Mouse (Mus musculus): Measurements from ENCODE around the gene Abhd14b.
A peak's percentile ranks its signal among the peaks of the same experiment; 100 is the strongest.
"Not testable (repeated sequence)": the region's sequence is repeated elsewhere in the genome, so short reads cannot be mapped to it uniquely, and the experiment has no call there.

The Abhd14b gene

GRCm38 (mm10) chr9:106477649-106478048, 30.4 kb downstream of the Abhd14b start:
- DNase-seq = no peak

- DNase-seq = no peak
Measured at GRCm38 (mm10) chr9:106478101-106478500, 30.8 kb downstream of the Abhd14b start.

DNA sequence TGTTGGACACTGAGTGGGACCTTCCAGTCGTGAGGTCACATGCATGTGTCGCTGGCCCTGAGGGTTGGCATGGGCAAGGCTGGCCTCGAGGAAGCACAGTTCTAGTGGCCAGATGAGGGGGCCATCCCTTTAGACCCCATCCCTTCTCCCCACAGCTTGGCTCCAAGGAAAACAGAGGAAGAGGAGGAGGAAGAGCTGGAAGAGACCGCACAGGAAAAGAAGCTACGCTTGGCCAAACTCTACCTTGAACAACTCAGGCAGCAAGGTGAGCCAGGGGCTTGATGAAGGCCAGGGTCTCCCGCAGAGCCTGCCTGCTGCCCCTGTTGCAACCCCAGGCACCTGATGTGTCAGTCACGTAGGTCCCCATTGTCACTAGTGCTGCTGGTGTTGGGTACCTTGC, 33.3 kb downstream of the Abhd14b start:
- peak; percentile 24 for DNase-seq

DNA sequence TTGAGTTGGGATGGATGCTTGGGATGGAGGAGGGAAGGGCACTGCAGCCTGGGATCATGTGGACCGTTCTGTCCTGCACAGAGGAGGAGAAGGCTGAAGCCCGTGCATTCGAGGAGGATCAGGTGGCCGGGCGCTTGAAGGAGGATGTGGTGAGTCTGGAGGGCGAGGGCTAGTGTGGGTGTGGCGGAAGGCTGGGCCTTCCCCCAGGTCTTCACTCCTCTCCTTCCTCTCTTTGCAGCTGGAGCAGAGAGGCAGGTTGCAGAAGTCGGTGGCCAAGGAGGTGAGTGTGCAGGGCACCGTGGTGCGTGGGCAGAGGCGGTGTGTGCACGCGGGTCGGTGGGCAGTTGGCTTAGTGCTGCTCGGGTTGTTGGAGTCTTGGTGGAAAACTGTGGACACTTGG, 33.8 kb downstream of the Abhd14b start:
- DNase-seq = no peak

DNA sequence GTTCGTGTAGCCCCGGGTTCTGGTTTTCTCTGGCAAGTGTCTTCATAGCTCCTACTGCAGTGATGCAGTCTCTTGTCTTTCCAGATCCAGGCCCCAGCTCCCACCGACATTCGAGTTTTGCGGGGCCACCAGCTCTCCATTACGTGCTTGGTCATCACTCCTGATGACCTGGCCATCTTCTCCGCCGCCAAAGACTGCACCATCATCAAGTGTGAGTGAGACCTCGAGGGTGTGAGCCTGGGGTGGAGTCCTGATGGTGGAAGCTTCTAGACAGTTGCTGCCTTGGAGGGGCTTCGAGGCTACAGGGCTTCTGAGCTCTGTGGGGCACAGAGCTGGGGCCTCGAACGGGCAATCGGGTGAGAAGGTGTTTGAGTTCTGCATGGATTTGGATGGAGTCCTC, 34.4 kb downstream of the Abhd14b start:
- no peak for DNase-seq

GRCm38 (mm10) chr9:106482578-106483115, 35.4 kb downstream of the Abhd14b start:
- no peak for DNase-seq

- DNase-seq = no peak
Measured at GRCm38 (mm10) chr9:106483136-106483535, 35.9 kb downstream of the Abhd14b start.

DNA sequence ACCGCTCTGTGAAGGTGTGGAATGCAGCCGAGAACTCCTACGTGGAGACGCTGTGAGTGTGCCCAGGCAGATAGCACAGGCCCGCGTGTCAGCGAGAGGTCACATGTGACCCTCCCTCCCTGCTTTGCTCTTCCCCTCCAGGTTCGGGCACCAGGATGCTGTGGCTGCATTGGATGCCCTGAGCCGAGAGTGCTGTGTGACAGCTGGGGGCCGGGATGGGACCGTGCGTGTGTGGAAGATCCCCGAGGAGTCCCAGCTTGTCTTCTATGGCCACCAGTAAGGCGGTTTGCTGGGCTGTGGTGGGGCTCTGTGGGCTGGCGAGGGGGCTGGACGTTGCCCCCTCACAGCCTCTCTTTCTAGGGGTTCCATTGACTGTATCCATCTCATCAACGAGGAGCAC, 36.3 kb downstream of the Abhd14b start:
- no peak for DNase-seq

- DNase-seq = no peak
Measured at GRCm38 (mm10) chr9:106485076-106485475, 37.8 kb downstream of the Abhd14b start.

DNA sequence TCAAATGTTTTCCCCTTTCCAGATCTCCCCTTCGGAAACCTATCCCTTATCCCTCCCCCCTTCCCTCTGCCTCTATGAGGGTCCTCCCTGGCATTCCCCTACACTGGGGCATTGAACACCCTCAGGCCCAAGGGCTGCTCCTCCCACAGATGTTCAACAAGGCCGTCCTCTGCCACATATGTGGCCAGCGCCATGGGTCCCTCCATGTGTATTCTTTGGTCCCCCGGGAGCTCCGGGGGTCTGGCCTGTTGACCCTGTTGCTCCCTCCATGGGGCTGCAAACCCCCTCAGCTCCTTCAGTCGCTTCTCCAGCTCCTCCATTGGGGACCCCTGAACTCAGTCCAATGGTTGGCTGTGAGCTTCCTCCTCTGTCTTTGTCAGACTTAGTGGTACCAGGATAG, 40.3 kb downstream of the Abhd14b start:
- not testable (repeated sequence) for DNase-seq

GRCm38 (mm10) chr9:106499667-106500066, 52.4 kb downstream of the Abhd14b start, which contains the start of gene Iqcf1:
Gene Iqcf1, plus strand, starts transcription at chr9:106499967.
- no peak for DNase-seq

DNA sequence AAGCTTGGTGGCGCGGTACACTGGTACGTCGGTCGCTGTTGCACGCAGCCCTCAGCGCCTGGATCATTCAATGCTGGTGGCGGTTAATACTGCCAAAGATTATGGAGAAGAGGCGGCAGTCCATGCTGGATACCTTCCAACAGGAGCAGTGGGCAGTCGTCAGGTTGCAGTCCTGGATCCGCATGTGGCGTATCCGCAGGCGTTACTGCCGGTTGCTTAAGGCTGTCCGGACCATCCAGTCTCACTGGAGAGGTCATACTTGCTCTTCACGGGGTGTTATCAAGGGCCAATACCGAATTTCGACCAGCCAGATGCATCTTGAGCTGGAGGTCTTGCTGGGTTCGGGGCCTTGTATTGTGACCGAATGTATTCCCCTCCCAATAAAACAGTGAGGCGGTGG, 54.6 kb downstream of the Abhd14b start:
- no peak for DNase-seq

All from cerebellum, adult 11-12 months (tissue).